Mouse (Mus musculus) kidney, embryonic 14.5 days (tissue): ENCODE results near the gene Gemin7. TPM values are rescaled to one million over a fixed set of nuclear protein-coding genes. Genes with fewer than 3 reads are reported as not detected.
A peak's percentile ranks its signal among the peaks of the same experiment; 100 is the strongest.

Experiments used
- ATAC-seq: fragments of 200-750 bp; cut with Nextera tagmentation; 2 replicates; pipeline ENCODE4 v1.8.0; 2017; ENCODE audit warnings: moderate number of reproducible peaks, mild to moderate bottlenecking, moderate TSS enrichment, moderate library complexity; ENCODE audit not compliant: low FRiP score, low TSS enrichment
- H3K27ac ChIP-seq: fragments of 300-500 bp; sonication (generic); 2 replicates; pipeline ENCODE4 v1.5.1; 2014; ENCODE audit warnings: low read depth, mild to moderate bottlenecking, low read length, moderate library complexity, mixed read lengths
- H3K27me3 ChIP-seq: fragments of 300-500 bp; sonication (generic); 2 replicates; pipeline ENCODE4 v1.6.1; 2014; ENCODE audit warnings: mild to moderate bottlenecking, low read length; ENCODE audit not compliant: control insufficient read depth, insufficient read depth
- H3K36me3 ChIP-seq: fragments of 300-500 bp; sonication (generic); 2 replicates; pipeline ENCODE4 v1.6.1; 2014; ENCODE audit warnings: low read length, mixed read lengths; ENCODE audit not compliant: control insufficient read depth, insufficient read depth
- H3K4me1 ChIP-seq: fragments of 300-500 bp; sonication (generic); 2 replicates; pipeline ENCODE4 v1.6.1; 2014; ENCODE audit warnings: low read length, mixed read lengths; ENCODE audit not compliant: control insufficient read depth, insufficient read depth
- H3K4me2 ChIP-seq: fragments of 300-500 bp; sonication (generic); replicated peaks from 2 replicates; pipeline ENCODE4 v1.6.1; 2014; ENCODE audit warnings: low read depth, mild to moderate bottlenecking, low read length
- H3K4me3 ChIP-seq: fragments of 300-500 bp; sonication (generic); 2 replicates; pipeline ENCODE4 v1.5.1; 2014; ENCODE audit warnings: mild to moderate bottlenecking, low read length
- H3K9ac ChIP-seq: fragments of 300-500 bp; sonication (generic); 2 replicates; pipeline ENCODE4 v1.6.1; 2014; ENCODE audit warnings: low read depth, mild to moderate bottlenecking, low read length, moderate library complexity
- H3K9me3 ChIP-seq: fragments of 300-500 bp; sonication (generic); 2 replicates; pipeline ENCODE4 v1.6.1; 2016; ENCODE audit warnings: low read length; ENCODE audit not compliant: control insufficient read depth
- WGBS: fragments of 180-500 bp; shearing (Covaris S2); extraction: QIAGEN DNeasy Blood & Tissue Kit; methylation state at CpG from one replicate; pipeline ENCODE4 v1.1.7; 2014; 5-methylcytosine and 5-hydroxymethylcytosine counted together
- polyA plus RNA-seq: library from polyadenylated mRNA; unstranded; fragments of >200 nt; fragmentation: Nextera tagmentation; extraction: Ambion mirVana; gene quantifications from 2 replicates; pipeline ENCODE4 v1.2.1, GENCODE M21; 2014

Gemin7 gene
- polyA plus RNA-seq, 1 experiment from 2014 or later = 168 TPM

DNA sequence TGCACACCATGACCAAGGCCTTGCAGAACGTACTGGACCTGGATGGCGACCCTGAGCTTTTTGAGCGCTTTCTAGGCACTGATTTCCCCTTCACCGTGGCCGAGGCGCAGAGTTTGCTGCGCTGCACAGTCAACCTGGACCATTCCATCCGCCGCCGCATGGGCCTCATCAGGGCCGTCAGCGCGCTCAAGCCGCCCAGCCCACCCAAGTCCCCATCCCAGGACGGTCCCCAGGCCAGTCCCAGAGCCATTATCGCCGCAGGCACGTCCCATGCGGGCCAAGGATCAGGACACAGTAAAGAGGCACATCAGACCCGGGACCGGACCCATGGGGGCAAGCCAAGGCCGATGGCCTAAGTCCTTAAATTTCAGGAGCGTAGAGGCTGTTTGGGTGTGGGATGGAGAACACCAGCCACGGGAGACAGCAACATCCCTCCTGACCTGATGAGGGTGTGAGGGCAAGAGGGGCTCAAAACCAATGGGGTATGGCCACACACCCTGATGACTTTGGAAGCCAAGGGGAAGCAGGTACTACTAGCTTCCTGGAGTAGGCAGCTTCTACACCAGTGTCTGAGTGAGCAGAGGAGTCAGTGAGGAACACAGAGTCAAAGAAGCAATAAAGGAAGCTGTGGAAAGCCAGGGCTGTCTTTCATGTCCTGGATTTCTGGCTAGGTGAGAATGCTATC is 52.8 kb downstream of the Gemin7 start:
- Histone ChIP-seq H3K9ac (peak overlapping the region; percentile 44; the same call in 1 of the 2 replicates), H3K27me3 (peaks cover 54% of the 10 kb centered on the region), H3K4me1 (peaks cover 18% of the 10 kb centered on the region), H3K27ac (no peak overlapping the region), H3K9me3 (no peaks in the 10 kb centered on the region), H3K4me2 (peak overlapping the region; percentile 71), H3K36me3 (peaks cover 9% of the 10 kb centered on the region; the same call in 1 of the 2 replicates), H3K4me3 (peak overlapping the region; percentile 39)
- ATAC-seq = 0 out of 2 replicates have a peak, but pooled peaks have one; percentile 16
- 14% methylated on average over 24 of the region's 24 CpGs for WGBS

DNA sequence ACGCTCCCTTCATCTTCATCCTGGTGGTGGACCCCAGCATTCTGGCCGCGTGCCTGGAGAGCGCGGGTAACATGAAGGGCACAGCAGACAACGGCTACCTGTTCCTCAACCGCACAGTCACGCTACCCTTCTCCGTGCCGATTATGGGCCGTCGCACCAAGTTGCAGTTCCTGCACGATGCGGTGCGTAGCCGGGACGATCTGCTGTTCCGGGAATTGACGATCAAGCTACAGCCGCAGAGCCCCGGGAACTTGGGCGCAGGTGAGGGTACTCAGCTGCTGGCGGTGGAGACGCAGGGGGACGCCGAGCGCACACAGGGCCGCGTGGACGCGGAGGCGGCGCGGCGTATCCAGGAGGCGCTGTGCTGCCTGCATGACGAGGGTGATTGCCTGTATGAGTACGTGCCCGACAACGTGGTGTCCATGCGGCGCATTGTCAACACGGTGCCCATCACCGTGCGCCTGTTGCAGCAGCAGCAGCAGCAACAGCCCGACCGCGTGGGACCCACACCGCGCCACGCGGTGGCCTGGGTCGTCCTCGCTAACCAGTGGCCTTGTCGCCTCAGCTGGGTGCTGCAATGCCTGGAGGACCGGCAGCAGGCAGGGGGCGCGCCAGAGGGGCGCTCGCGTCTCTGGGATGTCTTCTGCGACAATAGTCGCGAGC is 53.5 kb downstream of the Gemin7 start:
- Histone ChIP-seq H3K9me3 (no peaks in the 10 kb centered on the region), H3K9ac (peak overlapping the region; percentile 44), H3K27me3 (peaks cover 60% of the 10 kb centered on the region), H3K36me3 (0 out of 2 replicates have a peak, but pooled peaks cover 3% of the 10 kb centered on the region), H3K4me3 (peak overlapping the region; percentile 39), H3K4me1 (peaks cover 18% of the 10 kb centered on the region), H3K4me2 (peak overlapping the region; percentile 71), H3K27ac (no peak overlapping the region)
- WGBS = under 1% methylated on average over 64 of the region's 64 CpGs
- peak; percentile 43; the same call in 1 of the 2 replicates for ATAC-seq

DNA sequence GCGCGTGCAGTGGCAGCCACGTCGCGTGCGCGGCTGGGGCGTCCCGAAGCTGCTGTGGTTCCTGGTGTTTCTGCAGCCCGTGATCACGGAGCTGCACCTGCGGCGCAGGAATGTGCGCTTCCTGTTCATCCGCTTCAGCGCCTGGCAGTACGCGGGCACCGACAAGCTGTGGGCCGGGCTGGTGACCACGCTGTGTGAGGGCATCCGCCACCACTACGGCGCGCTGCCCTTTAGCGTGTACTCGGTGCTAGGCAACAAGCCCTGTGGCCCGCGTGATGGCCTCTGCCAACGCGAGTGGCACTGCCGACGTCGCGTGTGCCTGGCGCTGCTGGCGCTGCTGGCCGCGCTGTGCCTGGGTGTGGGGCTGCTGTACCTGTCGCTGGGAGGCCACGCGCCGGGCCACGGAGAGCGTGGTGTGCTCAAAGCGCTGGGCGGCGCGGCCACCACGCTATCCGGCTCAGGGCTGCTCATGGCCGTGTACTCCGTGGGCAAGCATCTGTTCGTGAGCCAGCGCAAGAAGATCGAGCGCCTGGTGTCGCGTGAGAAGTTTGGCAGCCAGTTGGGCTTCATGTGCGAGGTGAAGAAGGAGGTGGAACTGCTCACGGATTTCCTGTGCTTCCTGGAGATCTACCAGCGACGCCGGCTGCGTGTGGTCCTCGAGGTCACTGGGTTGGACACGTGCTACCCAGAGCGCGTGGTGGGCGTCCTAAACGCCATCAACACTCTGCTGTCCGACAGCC is 54.2 kb downstream of the Gemin7 start:
- Histone ChIP-seq H3K27ac (no peak overlapping the region), H3K27me3 (peaks cover 67% of the 10 kb centered on the region), H3K36me3 (no peaks in the 10 kb centered on the region), H3K4me3 (peak overlapping the region; percentile 39), H3K9ac (no peak overlapping the region), H3K9me3 (no peaks in the 10 kb centered on the region), H3K4me2 (peak overlapping the region; percentile 71), H3K4me1 (peaks cover 18% of the 10 kb centered on the region)
- 12% methylated on average over 70 of the region's 72 CpGs for WGBS
- no peak for ATAC-seq

- Histone ChIP-seq H3K4me1 (peaks cover 18% of the 10 kb centered on the region), H3K9ac (peak overlapping the region; percentile 32; the same call in 1 of the 2 replicates), H3K27me3 (peaks cover 73% of the 10 kb centered on the region), H3K4me2 (peak overlapping the region; percentile 37), H3K4me3 (0 out of 2 replicates have a peak overlapping the region, but pooled peaks have one; percentile 20), H3K36me3 (no peaks in the 10 kb centered on the region), H3K9me3 (no peaks in the 10 kb centered on the region), H3K27ac (no peak overlapping the region)
- WGBS = 6% methylated on average over 23 of the region's 23 CpGs
- no peak for ATAC-seq
These were observed 57.4 kb downstream of the Gemin7 start for GRCm38 (mm10) chr7:19520032-19520431.

- H3K4me1 ChIP-seq = peaks cover 5% of the 10 kb centered on the region
- H3K4me3 ChIP-seq = peak within 1 kb of the TSS; percentile 12; the same call in 1 of the 2 replicates
- H3K9ac ChIP-seq = peak within 1 kb of the TSS; percentile 58
- ATAC-seq = 0 out of 2 replicates have a peak, but pooled peaks have one; percentile 36
- H3K27ac ChIP-seq = no peak within 1 kb of the TSS
- H3K36me3 ChIP-seq = no peaks in the 10 kb centered on the region
- WGBS = 4% methylated on average over 21 of the region's 29 CpGs
- peaks cover 51% of the 10 kb centered on the region for H3K27me3 ChIP-seq
- peak within 1 kb of the TSS; percentile 45 for H3K4me2 ChIP-seq
- H3K9me3 ChIP-seq = no peaks in the 10 kb centered on the region
These were observed 59.6 kb downstream of the Gemin7 start, which contains the start of gene Nkpd1 for GRCm38 (mm10) chr7:19517652-19518365. TSS of gene Nkpd1 (plus strand) at chr7:19517838.

Other genes with a start within 250 kb of the Gemin7 start
- 95.2 and 102 TPM in 2 replicates for gene Ercc1, start 232.8 kb downstream of the Gemin7 start, polyA plus RNA-seq
- 21.9 and 26.8 TPM in 2 replicates for gene Cd3eap, start 218.1 kb downstream of the Gemin7 start, polyA plus RNA-seq
- 5.4 and 7.8 TPM in 2 replicates for gene Ppp1r13l, start 217.8 kb downstream of the Gemin7 start, polyA plus RNA-seq
- gene Ercc2, start 195.6 kb downstream of the Gemin7 start, polyA plus RNA-seq = 11.9 and 12.6 TPM in 2 replicates
- gene Klc3, start 173.5 kb downstream of the Gemin7 start, polyA plus RNA-seq = 5.7 and 6.7 TPM in 2 replicates
- gene Ckm, start 172.8 kb downstream of the Gemin7 start, polyA plus RNA-seq = 0.20 and 0.69 TPM in 2 replicates
- 10.4 and 12.1 TPM in 2 replicates for gene Mark4, start 118.8 kb downstream of the Gemin7 start, polyA plus RNA-seq
- 3.5 and 3.7 TPM in 2 replicates for gene Exoc3l2, start 114.3 kb downstream of the Gemin7 start, polyA plus RNA-seq
- gene Bloc1s3, start 69.2 kb downstream of the Gemin7 start, polyA plus RNA-seq = 1.4 and 2.4 TPM in 2 replicates
- gene Trappc6a, start 69.2 kb downstream of the Gemin7 start, polyA plus RNA-seq = 63.7 and 70.2 TPM in 2 replicates
- 0.13 and 0.27 TPM in 2 replicates for gene Nkpd1, start 59.8 kb downstream of the Gemin7 start, polyA plus RNA-seq
- gene Ppp1r37, start 14.5 kb downstream of the Gemin7 start, polyA plus RNA-seq = 6.5 and 23.0 TPM in 2 replicates
- gene Zfp296, start 308 bp downstream of the Gemin7 start, polyA plus RNA-seq = 0.33 and 0.68 TPM in 2 replicates
- 44.3 and 48.4 TPM in 2 replicates for gene Clasrp, start 26.9 kb upstream of the Gemin7 start, polyA plus RNA-seq
- gene Relb, start 51.8 kb upstream of the Gemin7 start, polyA plus RNA-seq = 7.3 and 9.3 TPM in 2 replicates
- 76.2 and 101 TPM in 2 replicates for gene Clptm1, start 87.4 kb upstream of the Gemin7 start, polyA plus RNA-seq
- gene Apoc2, start 100.3 kb upstream of the Gemin7 start, polyA plus RNA-seq = 1.0 and 1.2 TPM in 2 replicates
- not detected in 2 replicates for gene Gm44805, start 103.8 kb upstream of the Gemin7 start, polyA plus RNA-seq
- gene Apoc4, start 103.9 kb upstream of the Gemin7 start, polyA plus RNA-seq = 0.81 TPM in 1 of 2 replicates, not detected in the other
- 8.4 and 13.1 TPM in 2 replicates for gene Apoc1, start 115.1 kb upstream of the Gemin7 start, polyA plus RNA-seq
- gene Apoe, start 121.6 kb upstream of the Gemin7 start, polyA plus RNA-seq = 175 and 184 TPM in 2 replicates
- gene Tomm40, start 137.8 kb upstream of the Gemin7 start, polyA plus RNA-seq = 159 and 177 TPM in 2 replicates
- 106 and 139 TPM in 2 replicates for gene Nectin2, start 172.9 kb upstream of the Gemin7 start, polyA plus RNA-seq
- gene Bcam, start 193.4 kb upstream of the Gemin7 start, polyA plus RNA-seq = 177 and 214 TPM in 2 replicates
- gene Cblc, start 219.2 kb upstream of the Gemin7 start, polyA plus RNA-seq = 4.7 and 7.3 TPM in 2 replicates
- gene Bcl3, start 245.2 kb upstream of the Gemin7 start, polyA plus RNA-seq = 3.5 and 4.2 TPM in 2 replicates